ENCODE assay signal across 31 mouse cellular contexts in the genomic region with DNA sequence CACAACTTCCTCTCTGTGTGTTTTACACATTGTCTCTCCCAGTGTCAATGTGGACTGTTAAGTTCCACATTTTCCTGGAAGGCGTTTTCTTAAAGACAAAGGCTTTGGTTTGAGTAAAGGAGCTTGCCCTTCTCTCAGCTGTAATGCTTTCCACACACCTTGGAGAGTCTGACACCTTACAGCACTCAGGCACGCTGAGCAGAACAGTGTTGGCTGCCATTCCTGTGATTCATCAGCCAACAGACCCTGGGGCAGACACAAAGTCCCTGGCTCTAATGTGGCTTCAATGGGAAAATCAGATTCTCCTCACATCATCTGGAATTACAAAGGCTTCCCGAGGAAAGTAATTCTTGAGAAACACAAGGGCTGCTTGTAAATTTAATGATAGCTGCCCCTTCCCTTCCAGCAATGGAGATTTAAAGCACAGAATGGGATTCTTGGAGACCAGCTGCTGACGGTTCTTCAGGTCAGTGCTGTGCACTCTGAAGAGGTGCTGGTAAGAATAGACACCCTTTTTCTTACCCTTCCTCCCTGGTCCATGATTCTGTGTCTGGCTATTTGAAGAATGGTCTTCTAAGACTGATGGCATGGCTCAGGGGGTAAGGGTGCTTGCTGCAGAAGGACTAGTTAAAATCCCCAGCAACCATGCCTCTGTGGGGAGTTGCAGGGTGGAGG.
DNase-seq lines count a peak whose midpoint lies in the region; ATAC-seq lines count a peak whose summit lies in the region.
"Had no signal": no experiment of that assay in that cellular context is flagged by ENCODE, and none has a peak within 500 bp of the region (broad histone marks: within the 10 kb centered on the region; RNA-seq: fewer than 3 reads in every experiment).

No protein-coding gene starts in this region.

- no peak overlapping the region for H3K4me3 ChIP-seq in limb, embryonic 11.5 days (ENCODE audit: low read depth, low read length)
- H3K4me3 ChIP-seq in limb, embryonic 10.5 days, result no peak overlapping the region
- no peak overlapping the region for H3K4me3 ChIP-seq in limb, embryonic 12.5 days (replicated peaks)
- H3K4me3 ChIP-seq: erythroblast, embryonic 14.5 days; forebrain, embryonic 12.5 days; liver, embryonic 15.5 days; lung, embryonic 15.5 days; midbrain, embryonic 15.5 days; neural tube, embryonic 15.5 days had no signal

- no peak for ATAC-seq in limb, embryonic 11.5 days (ENCODE audit: insufficient number of reproducible peaks, low FRiP score, low TSS enrichment, low read depth)
- 0 out of 2 replicates have a peak, but pooled peaks have one; percentile 66 for ATAC-seq in limb, embryonic 12.5 days (ENCODE audit: insufficient number of reproducible peaks, insufficient read depth, low FRiP score, low TSS enrichment, low read depth)
- ATAC-seq: activated CD4-positive, CD25-positive, alpha-beta regulatory T cell, adult 4 months; forebrain, postnatal 0 days; intestine, postnatal 0 days; midbrain, embryonic 15.5 days had no signal

- intact Hi-C loops in gastrocnemius, postnatal 36 days (cut with DNase I), result no loop called here

- DNase-seq in limb, embryonic 11.5 days (ENCODE audit: low spot score), result no peak
- no peak for DNase-seq in limb, embryonic 10.5 days (ENCODE audit: low spot score)
- DNase-seq in 3T3-L1 (ENCODE audit: low read depth, low spot score), result peak; percentile 69
- DNase-seq in NIH3T3 (ENCODE audit: low read depth), result peak; percentile 45
- DNase-seq in thymus, postnatal 14 days, result no peak
- DNase-seq in spleen, adult 12 weeks (ENCODE audit: low spot score), result no peak
- DNase-seq in gastrocnemius, postnatal 36 days, result no peak
- DNase-seq: adrenal gland, adult 2 months; adrenal gland, postnatal 36 days; cerebellum, adult 9-10 months; forebrain, postnatal 0 days; heart, postnatal 10 days; kidney, adult 9 months; kidney, postnatal 14 days; layer of hippocampus, adult 9-11 months; liver; retina, postnatal 1 day; thymus, adult 2 months had no signal

- H3K4me2 ChIP-seq in limb, embryonic 11.5 days (ENCODE audit: low read depth, severe bottlenecking), result no peak overlapping the region
- no peak overlapping the region for H3K4me2 ChIP-seq in limb, embryonic 12.5 days
- H3K4me2 ChIP-seq: forebrain, embryonic 12.5 days; heart, embryonic 11.5 days; hindbrain, embryonic 14.5 days; liver, embryonic 15.5 days; lung, embryonic 15.5 days; midbrain, embryonic 15.5 days; neural tube, embryonic 15.5 days had no signal

- no peak overlapping the region for H3K9ac ChIP-seq in limb, embryonic 11.5 days (ENCODE audit: low read length)
- no peak overlapping the region for H3K9ac ChIP-seq in limb, embryonic 12.5 days (replicated peaks)
- H3K9ac ChIP-seq: forebrain, embryonic 12.5 days; forebrain, postnatal 0 days; hindbrain, embryonic 14.5 days; liver, embryonic 15.5 days; lung, embryonic 15.5 days; midbrain, embryonic 15.5 days; neural tube, embryonic 15.5 days had no signal

- H3K4me1 ChIP-seq in limb, embryonic 11.5 days (ENCODE audit: control insufficient read depth, insufficient read depth, low read length), result peaks cover 5% of the 10 kb centered on the region; the same call in 1 of the 2 replicates
- H3K4me1 ChIP-seq in limb, embryonic 10.5 days, result peaks cover 11% of the 10 kb centered on the region
- peaks cover 13% of the 10 kb centered on the region for H3K4me1 ChIP-seq in limb, embryonic 12.5 days (replicated peaks)
- H3K4me1 ChIP-seq: forebrain, embryonic 12.5 days; liver, embryonic 15.5 days; lung, embryonic 15.5 days; midbrain, embryonic 15.5 days; neural tube, embryonic 15.5 days had no signal

- H3K27ac ChIP-seq in limb, embryonic 11.5 days (replicated peaks; ENCODE audit: low read depth, low read length), result 0 out of 2 replicates have a peak overlapping the region, but pooled peaks have one; percentile 26
- no peak overlapping the region; the same call in 1 of the 2 replicates for H3K27ac ChIP-seq in limb, embryonic 10.5 days
- 0 out of 2 replicates have a peak overlapping the region, but pooled peaks have one; percentile 29 for H3K27ac ChIP-seq in limb, embryonic 12.5 days
- H3K27ac ChIP-seq: forebrain, embryonic 12.5 days; hindbrain, embryonic 14.5 days; liver, embryonic 15.5 days; lung, embryonic 15.5 days; macrophage; midbrain, embryonic 15.5 days; neural tube, embryonic 15.5 days had no signal

- no peaks in the 10 kb centered on the region for H3K27me3 ChIP-seq in limb, embryonic 11.5 days (ENCODE audit: control insufficient read depth, insufficient read depth, low read length)
- H3K27me3 ChIP-seq in limb, embryonic 10.5 days (ENCODE audit: low read depth, poor library complexity, severe bottlenecking), result no peaks in the 10 kb centered on the region
- H3K27me3 ChIP-seq in limb, embryonic 12.5 days, result no peaks in the 10 kb centered on the region
- H3K27me3 ChIP-seq: forebrain, embryonic 12.5 days; liver, embryonic 15.5 days; lung, embryonic 15.5 days; midbrain, embryonic 15.5 days; neural tube, embryonic 15.5 days had no signal

- no peaks in the 10 kb centered on the region for H3K9me3 ChIP-seq in limb, embryonic 11.5 days (ENCODE audit: control insufficient read depth, low read length)
- no peaks in the 10 kb centered on the region for H3K9me3 ChIP-seq in limb, embryonic 10.5 days (replicated peaks)
- H3K9me3 ChIP-seq in limb, embryonic 12.5 days, result no peaks in the 10 kb centered on the region
- H3K9me3 ChIP-seq: forebrain, embryonic 12.5 days; liver, embryonic 15.5 days; lung, embryonic 15.5 days; midbrain, embryonic 15.5 days; neural tube, embryonic 15.5 days had no signal

- WGBS in limb, embryonic 11.5 days, result 20% methylated on average over 4 of the region's 4 CpGs
- 27% methylated on average over 4 of the region's 4 CpGs for WGBS in limb, embryonic 10.5 days
- WGBS in limb, embryonic 12.5 days, result 12% methylated on average over 4 of the region's 4 CpGs

- H3K36me3 ChIP-seq in limb, embryonic 11.5 days (ENCODE audit: control insufficient read depth, insufficient read depth, low read length), result no peaks in the 10 kb centered on the region
- H3K36me3 ChIP-seq in limb, embryonic 10.5 days, result no peaks in the 10 kb centered on the region
- H3K36me3 ChIP-seq in limb, embryonic 12.5 days, result no peaks in the 10 kb centered on the region
- H3K36me3 ChIP-seq: forebrain, embryonic 12.5 days; G1E; liver, embryonic 15.5 days; lung, embryonic 15.5 days; midbrain, embryonic 15.5 days; neural tube, embryonic 15.5 days had no signal

Comparison
In these comparisons a context has a peak if more than half of its experiments do, and no peak if none do; other contexts are left out.
1. DNase-seq: peak in 3T3-L1 (single experiment) and NIH3T3 (single experiment); none in limb, embryonic 11.5 days (single experiment), limb, embryonic 10.5 days (single experiment), thymus, postnatal 14 days (single experiment), spleen, adult 12 weeks (single experiment) and gastrocnemius, postnatal 36 days (0 of 2).